Mouse (Mus musculus): ENCODE results near the gene Tubb2a. TPM values are rescaled to one million over a fixed set of nuclear protein-coding genes. Genes with fewer than 3 reads are reported as not detected.

Tubb2a gene
- total and polyA plus RNA-seq, 3 experiments = 38.8 to 55.9 TPM; not detected in 1

DNA sequence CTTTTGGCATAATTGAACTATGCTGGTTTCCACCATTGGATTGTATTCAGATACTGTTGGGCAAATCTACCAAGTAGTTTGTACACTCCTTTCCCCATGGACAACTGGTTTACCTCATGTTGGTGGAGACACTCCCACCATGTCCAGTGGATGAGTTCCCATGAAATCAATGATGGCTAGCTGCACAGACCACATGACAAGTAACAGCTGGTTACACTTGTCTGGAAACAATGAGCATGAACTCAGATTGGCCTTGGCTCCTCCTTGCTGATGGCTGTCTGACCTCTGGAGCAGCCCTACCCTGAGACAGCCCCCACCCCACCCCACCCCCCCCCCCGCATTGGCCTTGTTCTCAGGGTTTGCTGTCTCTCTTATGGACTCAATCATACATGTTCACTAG lies 20.6 kb downstream of the Tubb2a start:
- H3K27me3 ChIP-seq (ENCODE audit: control insufficient read depth in 1 of 2, insufficient read depth in 2 of 2, low read length in 2 of 2) = no peaks in the 10 kb centered on the region
- no peak overlapping the region for H3K27ac ChIP-seq (ENCODE audit: control insufficient read depth, low read depth, low read length)
- H3K79me2 ChIP-seq (ENCODE audit: control insufficient read depth, insufficient read depth, low read length, poor library complexity) = no peaks in the 10 kb centered on the region
- H3K4me1 ChIP-seq (ENCODE audit: control insufficient read depth in 1 of 2, insufficient read depth in 2 of 2, low read length in 2 of 2) = peaks cover 0 to 19% of the 10 kb centered on the region in 2 experiments; a peak in 2 of 4 replicates
- H3K9ac ChIP-seq (ENCODE audit: control insufficient read depth, low read depth, low read length, poor library complexity, severe bottlenecking) = no peak overlapping the region
- no peak overlapping the region for H3K4me3 ChIP-seq (ENCODE audit: control insufficient read depth in 1 of 2, insufficient read depth in 1 of 2, low read depth in 2 of 2, low read length in 2 of 2)
- TF ChIP-seq MAX (IDR thresholded peaks at IDR 0.05; ENCODE audit: low read length) (no peak), CHD2 (IDR thresholded peaks at IDR 0.05; ENCODE audit: low read length) (no peak), ETS1 (IDR thresholded peaks at IDR 0.05; ENCODE audit: low read depth, low read length) (no peak), MAFK (IDR thresholded peaks at IDR 0.05; ENCODE audit: borderline replicate concordance, low read depth, low read length) (no peak), JUND (IDR thresholded peaks at IDR 0.05; ENCODE audit: low read depth, low read length) (no peak), MYC (IDR thresholded peaks at IDR 0.05; ENCODE audit: low read depth, low read length) (no peak), MAZ (IDR thresholded peaks at IDR 0.05; ENCODE audit: low read depth, low read length) (no peak), TAL1 (IDR thresholded peaks at IDR 0.05; ENCODE audit: low read length) (no peak), SIN3A (IDR thresholded peaks at IDR 0.05; ENCODE audit: low read length) (no peak), POLR2AphosphoS5 (IDR thresholded peaks at IDR 0.05; ENCODE audit: borderline replicate concordance, low read depth, low read length) (no peak), E2F4 (IDR thresholded peaks at IDR 0.05; ENCODE audit: borderline replicate concordance, low read depth, low read length) (no peak), ZMIZ1 (IDR thresholded peaks at IDR 0.05; ENCODE audit: low read depth, low read length) (no peak), MEF2A (IDR thresholded peaks at IDR 0.05; ENCODE audit: extremely low read depth, insufficient replicate concordance, low read depth, low read length, poor library complexity, severe bottlenecking) (no peak), CTCF (IDR thresholded peaks at IDR 0.05 in 2 of 3, conservative IDR thresholded peaks at IDR 0.05 in 1 of 3; ENCODE audit: control insufficient read depth in 1 of 3, insufficient read depth in 1 of 3, low read depth in 2 of 3, low read length in 3 of 3, poor library complexity in 1 of 3, severe bottlenecking in 1 of 3) (no peak), ZKSCAN1 (IDR thresholded peaks at IDR 0.05; ENCODE audit: low read depth, low read length) (no peak), MXI1 (IDR thresholded peaks at IDR 0.05; ENCODE audit: low read depth, low read length) (no peak), ZNF384 (IDR thresholded peaks at IDR 0.05; ENCODE audit: low read depth, low read length) (no peak), NELFE (IDR thresholded peaks at IDR 0.05; ENCODE audit: low read depth, low read length) (no peak)
- peaks cover 0 to 13% of the 10 kb centered on the region in 2 experiments; a peak in 2 of 4 replicates for H3K36me3 ChIP-seq (ENCODE audit: control insufficient read depth in 1 of 2, insufficient read depth in 2 of 2, low read length in 2 of 2)
- H3K9me3 ChIP-seq (replicated peaks; ENCODE audit: insufficient read depth, low read length) = no peaks in the 10 kb centered on the region
- DNase-seq (ENCODE audit: low read depth, low spot score) = no peak

DNA sequence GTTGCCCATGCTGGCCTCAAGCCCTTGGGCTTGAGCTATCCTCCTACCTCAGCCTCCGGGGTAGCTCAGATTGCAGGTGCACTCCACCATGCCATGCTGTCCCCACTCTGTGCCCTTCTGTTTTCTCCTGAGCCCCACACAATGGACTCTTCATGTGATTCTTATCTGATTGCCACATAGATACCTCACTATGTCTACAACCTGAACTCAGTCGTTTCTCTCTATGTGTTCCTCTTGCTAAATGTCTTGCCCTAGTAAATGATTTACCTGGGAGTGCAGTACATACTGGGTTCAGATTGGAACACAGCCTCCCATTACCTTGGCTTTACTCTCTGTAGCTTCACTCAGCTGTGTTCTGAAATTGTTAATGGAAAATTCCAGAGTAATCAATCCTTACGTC lies 22.8 kb downstream of the Tubb2a start:
- no peak overlapping the region for H3K4me3 ChIP-seq (ENCODE audit: control insufficient read depth in 1 of 2, insufficient read depth in 1 of 2, low read depth in 2 of 2, low read length in 2 of 2)
- H3K36me3 ChIP-seq (ENCODE audit: control insufficient read depth in 1 of 2, insufficient read depth in 2 of 2, low read length in 2 of 2) = peaks cover 0 to 5% of the 10 kb centered on the region in 2 experiments; a peak in 2 of 4 replicates
- no peak for DNase-seq (ENCODE audit: low read depth, low spot score)
- no peak for TF ChIP-seq MYC (IDR thresholded peaks at IDR 0.05; ENCODE audit: low read depth, low read length)
- no peak for TF ChIP-seq MEF2A (IDR thresholded peaks at IDR 0.05; ENCODE audit: extremely low read depth, insufficient replicate concordance, low read depth, low read length, poor library complexity, severe bottlenecking)
- H3K9ac ChIP-seq (ENCODE audit: control insufficient read depth, low read depth, low read length, poor library complexity, severe bottlenecking) = no peak overlapping the region
- no peaks in the 10 kb centered on the region for H3K27me3 ChIP-seq (ENCODE audit: control insufficient read depth in 1 of 2, insufficient read depth in 2 of 2, low read length in 2 of 2)
- H3K79me2 ChIP-seq (ENCODE audit: control insufficient read depth, insufficient read depth, low read length, poor library complexity) = no peaks in the 10 kb centered on the region
- H3K9me3 ChIP-seq (replicated peaks; ENCODE audit: insufficient read depth, low read length) = no peaks in the 10 kb centered on the region
- H3K4me1 ChIP-seq (ENCODE audit: control insufficient read depth in 1 of 2, insufficient read depth in 2 of 2, low read length in 2 of 2) = peaks cover 0 to 7% of the 10 kb centered on the region in 2 experiments; a peak in 2 of 4 replicates
- no peak overlapping the region for H3K27ac ChIP-seq (ENCODE audit: control insufficient read depth, low read depth, low read length)
